Mouse (Mus musculus) skeletal muscle tissue, postnatal 0 days (tissue): Measurements from ENCODE around the gene Gpd1. TPM values are rescaled to one million over a fixed set of nuclear protein-coding genes. Genes with fewer than 3 reads are reported as not detected.

Experiments used
- polyA plus RNA-seq: library from polyadenylated mRNA; unstranded; fragments of >200 nt; fragmentation: Nextera tagmentation; extraction: Ambion mirVana; gene quantifications from 2 replicates; pipeline ENCODE4 v1.2.1, GENCODE M21; 2015

The Gpd1 gene
- polyA plus RNA-seq, result 134 and 236 TPM in 2 replicates

GRCm38 (mm10) chr15:99717386-99718334 lies at the start of gene Gpd1:
Gene Gpd1, plus strand, starts transcription at chr15:99717515.

GRCm38 (mm10) chr15:99670154-99670821 lies 47.0 kb upstream of the Gpd1 start, which contains the start of gene Asic1:
Gene Asic1, plus strand, starts transcription at chr15:99670368.

GRCm38 (mm10) chr15:99701999-99702900 lies 15.1 kb upstream of the Gpd1 start, which contains the start of gene Smarcd1:
Gene Smarcd1, plus strand, starts transcription at chr15:99702129.

GRCm38 (mm10) chr15:99705440-99706048 lies 11.8 kb upstream of the Gpd1 start, which contains the start of gene Gm17349:
Gene Gm17349, minus strand, starts transcription at chr15:99705490.

GRCm38 (mm10) chr15:99725341-99726155 lies 8.2 kb downstream of the Gpd1 start, which contains the start of gene Cox14:
Gene Cox14, plus strand, starts transcription at chr15:99725618.

GRCm38 (mm10) chr15:99772881-99772924 lies 55.4 kb downstream of the Gpd1 start, which contains the start of gene Cers5:
Gene Cers5, minus strand, starts transcription at chr15:99772885.

Other genes with a start within 250 kb of the Gpd1 start
- 11.0 and 11.6 TPM in 2 replicates for gene Bcdin3d, start 242.8 kb upstream of the Gpd1 start, polyA plus RNA-seq
- gene Faim2, start 189.3 kb upstream of the Gpd1 start, polyA plus RNA-seq, result not detected in 2 replicates
- gene Aqp2, start 138.5 kb upstream of the Gpd1 start, polyA plus RNA-seq, result 0.19 TPM in 1 of 2 replicates, not detected in the other
- 0.22 TPM in 1 of 2 replicates, not detected in the other for gene Aqp5, start 126.7 kb upstream of the Gpd1 start, polyA plus RNA-seq
- gene Aqp6, start 116.1 kb upstream of the Gpd1 start, polyA plus RNA-seq, result not detected in 2 replicates
- 24.8 and 27.4 TPM in 2 replicates for gene Racgap1, start 65.9 kb upstream of the Gpd1 start, polyA plus RNA-seq
- 0.63 and 0.87 TPM in 2 replicates for gene Asic1, start 47.1 kb upstream of the Gpd1 start, polyA plus RNA-seq
- 8.8 and 10.3 TPM in 2 replicates for gene Smarcd1, start 15.4 kb upstream of the Gpd1 start, polyA plus RNA-seq
- gene Gm17349, start 12.0 kb upstream of the Gpd1 start, polyA plus RNA-seq, result not detected in 2 replicates
- gene Cox14, start 8.1 kb downstream of the Gpd1 start, polyA plus RNA-seq, result 330 and 351 TPM in 2 replicates
- 27.7 and 33.8 TPM in 2 replicates for gene Cers5, start 55.4 kb downstream of the Gpd1 start, polyA plus RNA-seq
- gene Lima1, start 157.9 kb downstream of the Gpd1 start, polyA plus RNA-seq, result 35.0 and 35.3 TPM in 2 replicates
- gene Fam186a, start 249.5 kb downstream of the Gpd1 start, polyA plus RNA-seq, result 0.02 and 0.10 TPM in 2 replicates